Mouse (Mus musculus) forelimb bud, embryonic 11.5 days (tissue): ENCODE results near the gene Rps3a1.

Source experiments
- DNase-seq: peaks from one replicate; pipeline ENCODE4 v3.0.0-alpha.2; 2012; ENCODE audit warnings: low read depth, low spot score

Gene Rps3a1

GRCm38 (mm10) chr3:86142263-86142933, at the start of gene Rps3a1:
Rps3a1 (minus strand) TSS chr3:86142702.
- DNase-seq, result peak; percentile 97

GRCm38 (mm10) chr3:86187736-86188389, 45.4 kb upstream of the Rps3a1 start:
- DNase-seq, result peak; percentile 86

- DNase-seq, result no peak
Measured at GRCm38 (mm10) chr3:86184546-86184945, 42.0 kb upstream of the Rps3a1 start.

DNA sequence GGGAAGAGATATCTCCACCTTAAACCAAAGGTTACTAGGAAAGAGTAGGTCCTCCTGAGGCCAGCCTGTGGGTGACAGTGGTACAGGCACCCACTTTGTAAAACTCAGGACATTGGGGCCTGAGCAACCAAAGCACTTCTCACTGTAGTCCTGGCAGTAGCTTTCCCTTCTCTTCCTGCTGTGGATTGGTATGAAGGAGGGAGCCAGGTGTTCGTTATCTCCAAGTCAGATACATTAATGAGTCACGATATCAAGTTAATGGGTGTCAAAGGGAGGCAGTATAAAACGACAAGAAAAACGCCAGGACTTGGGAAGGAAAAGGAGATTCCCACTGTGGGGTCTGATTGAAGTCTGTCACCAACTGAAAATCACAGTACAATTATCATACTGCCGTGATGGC, 38.6 kb upstream of the Rps3a1 start:
- no peak for DNase-seq

DNA sequence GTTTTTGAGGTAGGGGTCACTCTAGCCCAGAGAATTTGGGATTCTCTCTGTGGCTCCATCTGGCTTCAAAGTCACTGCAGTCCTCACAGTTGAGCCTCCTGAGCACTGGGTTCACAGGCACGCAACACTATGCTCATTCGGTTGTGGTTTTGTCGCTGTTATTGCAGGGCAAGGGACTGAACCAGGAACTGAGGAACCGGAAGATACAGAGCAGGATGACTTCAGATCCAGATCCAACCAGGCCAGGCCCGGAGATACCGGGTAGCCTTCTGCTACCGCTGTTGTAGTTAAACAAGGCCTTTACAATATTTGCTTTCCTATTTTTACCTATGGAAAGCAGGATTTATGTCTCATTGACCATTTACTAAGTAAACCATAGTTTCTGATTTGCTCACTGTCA, 37.2 kb upstream of the Rps3a1 start:
- DNase-seq, result no peak

DNA sequence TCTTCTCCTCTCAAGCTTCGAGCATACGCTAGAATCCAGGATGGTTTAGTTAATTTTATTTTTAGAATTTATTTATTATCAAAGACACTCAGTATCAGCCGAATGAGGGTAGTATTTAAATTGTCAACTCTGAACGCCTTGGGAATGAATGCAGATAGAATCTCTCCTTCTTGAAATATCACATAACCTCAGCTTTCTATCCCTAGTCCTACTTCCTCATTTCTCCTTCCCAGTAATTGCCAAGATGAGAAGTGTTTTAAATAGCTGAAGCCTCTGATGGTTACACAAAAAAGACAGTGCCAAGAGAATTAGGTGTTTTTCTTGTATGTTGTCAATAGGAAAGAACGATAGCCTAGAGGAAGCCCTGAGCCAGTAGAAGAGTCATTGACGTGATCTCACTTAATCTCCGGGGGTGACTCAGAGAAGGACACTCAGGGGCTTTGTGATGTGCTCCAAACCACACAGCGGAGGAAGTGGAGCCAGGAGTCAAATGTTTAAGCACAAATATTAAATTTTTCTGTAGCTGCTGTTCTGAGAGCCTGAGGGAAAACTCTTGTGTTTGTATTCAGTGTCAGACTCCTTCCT, 26.4 kb upstream of the Rps3a1 start:
- DNase-seq, result no peak

DNA sequence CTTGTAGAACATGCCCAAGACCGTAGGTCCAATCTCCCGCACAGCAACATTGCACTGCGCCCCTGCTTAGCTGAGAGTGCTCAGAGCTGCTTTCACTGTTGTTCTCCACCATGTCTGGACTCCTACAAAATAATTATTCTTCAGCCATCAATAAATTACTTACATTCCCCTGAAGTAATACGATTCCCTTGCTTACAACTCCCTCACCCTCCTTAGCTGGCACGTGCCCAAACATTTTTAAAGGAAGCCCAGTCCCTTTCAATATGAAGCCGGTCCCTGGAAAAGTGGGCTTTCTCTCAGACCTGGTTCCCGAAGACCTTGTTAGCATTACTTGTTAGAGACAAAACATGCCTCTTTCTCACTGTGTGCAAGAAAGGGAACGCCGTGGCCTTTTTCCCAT, 7.0 kb upstream of the Rps3a1 start:
- DNase-seq, result no peak

- DNase-seq, result no peak
Measured at GRCm38 (mm10) chr3:86149063-86149462, 6.6 kb upstream of the Rps3a1 start.

DNA sequence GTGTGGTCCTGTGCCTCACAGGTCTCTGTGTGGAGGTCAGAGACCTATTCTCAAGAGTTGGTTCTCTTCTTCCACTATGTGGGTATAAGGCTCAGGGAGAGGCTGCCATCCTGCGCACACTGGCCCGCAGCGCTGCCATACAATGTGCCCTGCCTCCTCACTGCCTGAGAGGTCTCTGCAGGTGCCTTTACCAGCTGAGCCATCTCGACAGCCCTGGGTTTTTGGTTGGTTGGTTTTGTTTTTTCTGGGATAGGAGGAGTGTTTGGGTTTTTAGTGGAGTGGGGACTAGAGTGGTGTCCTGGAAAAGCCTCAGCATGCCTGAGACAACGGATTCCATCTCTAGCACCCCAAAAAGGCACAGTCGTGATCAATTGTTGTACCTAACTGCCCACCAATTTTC, 841 bp upstream of the Rps3a1 start:
- DNase-seq, result no peak

- no peak for DNase-seq
Measured at GRCm38 (mm10) chr3:86142934-86143317, 424 bp upstream of the Rps3a1 start.

- no peak for DNase-seq
Measured at GRCm38 (mm10) chr3:86141886-86142262, 628 bp downstream of the Rps3a1 start.

- DNase-seq, result no peak
Measured at GRCm38 (mm10) chr3:86141366-86141765, 1.1 kb downstream of the Rps3a1 start.

DNA sequence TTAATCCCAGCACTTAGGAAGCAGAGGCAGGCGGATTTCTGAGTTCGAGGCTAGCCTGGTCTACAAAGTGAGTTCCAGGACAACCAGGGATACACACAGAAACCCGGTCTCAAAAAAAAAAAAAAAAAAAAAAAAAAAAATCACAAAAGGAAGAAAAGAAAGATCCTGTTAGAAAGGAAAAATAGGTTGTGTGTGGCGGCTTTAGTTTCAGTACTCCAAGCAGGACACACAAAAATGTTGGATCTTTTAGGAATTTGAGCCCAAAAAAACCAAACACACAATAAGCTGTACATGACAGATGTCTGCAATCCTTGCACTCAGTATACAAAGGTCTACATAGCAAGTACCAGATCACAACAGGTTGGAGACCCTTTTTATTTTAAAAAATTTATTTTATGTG, 2.8 kb downstream of the Rps3a1 start:
- no peak for DNase-seq

DNA sequence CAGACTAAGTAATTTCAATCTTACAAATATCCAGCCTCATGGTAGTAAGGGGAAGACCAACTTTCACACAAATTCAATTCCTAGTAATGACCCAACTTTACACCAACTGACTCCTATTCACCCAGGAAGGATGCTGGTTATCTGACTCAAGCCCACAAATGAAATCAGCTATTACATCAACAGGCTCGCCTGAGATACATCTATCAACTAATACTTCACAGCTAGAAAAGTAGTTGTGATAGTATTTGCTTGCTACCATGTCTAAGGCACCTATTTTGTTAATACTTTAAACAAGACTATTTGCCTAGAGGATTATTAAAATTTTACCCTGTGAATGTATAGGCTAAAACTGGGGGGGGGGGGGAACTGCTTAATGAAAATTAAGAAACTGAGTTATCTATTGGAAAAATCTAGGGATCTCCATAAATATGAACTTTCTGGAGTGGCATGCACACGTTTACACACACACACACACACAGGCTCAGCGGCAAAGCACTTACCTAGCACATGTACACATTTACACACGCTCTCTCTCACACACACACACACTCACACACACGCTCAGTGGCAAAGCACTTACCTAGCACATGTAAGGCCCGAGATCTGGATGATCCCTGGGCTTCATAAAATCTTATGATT, 5.4 kb downstream of the Rps3a1 start:
- DNase-seq, result no peak

- no peak for DNase-seq
Measured at GRCm38 (mm10) chr3:86135886-86136563, 6.5 kb downstream of the Rps3a1 start.

DNA sequence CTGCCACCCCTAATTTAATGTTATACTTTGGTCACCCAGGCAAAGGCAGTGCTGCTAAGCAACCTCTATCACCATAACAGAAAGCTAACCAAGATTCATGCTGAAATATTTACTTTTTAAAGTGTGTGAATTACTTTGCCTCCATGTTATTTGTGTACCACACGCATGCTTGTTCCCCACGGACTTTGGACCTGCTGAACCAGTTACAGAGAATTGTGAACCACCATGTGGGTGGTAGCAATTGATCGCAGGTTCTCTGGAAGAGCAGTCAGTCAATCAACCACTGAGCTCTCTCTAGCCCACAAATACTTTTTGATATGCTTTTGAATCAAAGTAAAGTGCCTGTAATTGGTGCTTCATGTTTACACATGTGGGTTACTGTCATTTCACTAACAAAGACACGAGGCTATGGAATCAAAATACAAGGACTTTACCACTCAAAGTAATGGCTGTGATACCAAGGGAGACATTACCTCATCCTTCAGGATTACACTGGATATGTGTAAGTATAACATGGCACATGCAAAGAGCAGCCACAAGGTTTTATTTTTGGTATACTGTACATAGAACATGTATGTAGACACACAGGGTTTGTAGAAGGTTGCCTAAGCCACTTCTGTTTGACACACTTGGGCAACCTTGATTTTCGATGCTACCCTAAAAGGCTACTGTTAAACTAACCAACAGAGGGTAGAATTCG, 7.4 kb downstream of the Rps3a1 start:
- no peak for DNase-seq

DNA sequence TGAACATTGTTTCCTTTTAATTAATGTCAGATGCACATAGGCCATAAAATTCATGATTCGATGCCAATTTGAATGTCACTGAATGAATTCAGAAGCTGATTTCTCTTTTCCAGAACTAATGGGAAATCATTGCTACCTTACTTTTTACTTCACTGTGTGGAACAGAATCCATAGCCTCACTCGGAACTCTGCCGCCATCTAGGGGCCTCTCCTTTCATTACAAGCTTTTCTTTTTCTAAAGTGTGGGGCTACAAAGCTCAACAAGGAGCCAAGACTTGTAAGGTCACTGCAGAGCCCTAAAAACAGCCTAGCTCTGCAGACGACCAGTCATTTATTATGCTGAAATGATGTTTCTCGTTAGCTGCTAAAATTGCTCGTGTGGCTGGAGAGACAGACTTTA, 12.7 kb downstream of the Rps3a1 start:
- peak; percentile 70 for DNase-seq

GRCm38 (mm10) chr3:86123251-86123746, 19.2 kb downstream of the Rps3a1 start:
- no peak for DNase-seq

DNA sequence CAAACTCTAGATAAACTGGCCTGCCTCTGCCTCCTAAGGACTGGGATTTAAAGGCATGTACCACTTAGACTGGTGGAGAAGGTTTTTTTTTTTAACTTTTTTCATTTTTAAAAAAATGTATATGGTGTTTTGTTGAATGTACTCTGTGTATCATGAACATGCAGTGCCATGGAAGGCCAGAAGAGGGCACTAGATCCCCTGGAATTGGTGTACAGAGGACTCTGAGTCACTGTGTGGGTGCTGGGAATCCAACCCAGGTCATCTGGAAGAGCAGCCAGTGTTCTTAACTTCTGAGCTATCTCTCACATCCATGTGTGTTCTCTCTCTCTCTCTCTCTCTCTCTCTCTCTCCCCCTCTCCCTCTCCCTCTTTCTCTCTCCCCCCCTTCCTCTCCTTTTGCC, 20.3 kb downstream of the Rps3a1 start:
- DNase-seq, result no peak

DNA sequence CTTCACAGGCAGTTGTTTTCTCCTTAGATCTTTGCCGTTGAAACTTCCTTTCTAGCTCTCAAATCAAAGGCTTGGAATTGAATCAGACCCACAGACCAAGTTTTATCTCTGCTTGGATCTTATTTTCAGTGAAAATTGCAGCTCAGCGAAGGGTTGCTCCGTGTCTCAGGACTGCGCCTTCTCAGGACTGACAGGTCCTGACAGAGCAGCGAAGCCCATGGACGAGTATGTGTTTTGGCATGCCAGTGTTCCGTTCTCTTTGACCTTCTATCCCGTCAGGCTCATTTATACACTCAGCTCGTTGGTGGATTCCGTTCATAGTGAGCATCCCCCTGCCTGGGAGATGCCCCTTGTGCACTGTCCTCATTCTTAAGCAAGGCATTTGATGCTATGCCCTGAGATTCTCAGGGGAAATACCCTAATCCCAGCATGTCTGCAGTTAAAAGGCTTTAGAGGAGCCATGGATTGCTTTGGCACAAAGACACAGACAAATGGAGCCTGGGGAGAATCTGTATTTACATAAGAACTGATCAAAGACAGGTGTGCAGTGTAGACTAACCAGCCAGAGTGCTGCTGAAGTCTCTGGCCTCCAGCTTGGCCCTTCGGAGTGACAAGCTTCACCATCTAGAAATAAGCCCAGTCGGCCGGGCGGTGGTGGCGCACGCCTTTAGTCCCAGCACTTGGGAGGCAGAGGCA, 23.1 kb downstream of the Rps3a1 start:
- no peak for DNase-seq

- no peak for DNase-seq
Measured at GRCm38 (mm10) chr3:86116951-86117350, 25.6 kb downstream of the Rps3a1 start.
